Mouse (Mus musculus) embryonic facial prominence, embryonic 15.5 days (tissue): ENCODE data around the gene 4930402H24Rik. TPM values are rescaled to one million over a fixed set of nuclear protein-coding genes. Genes with fewer than 3 reads are reported as not detected.

Experiments used
- ATAC-seq: fragments of 200-750 bp; cut with Nextera tagmentation; 2 replicates; pipeline ENCODE4 v1.8.0; 2017; ENCODE audit warnings: low read depth, moderate TSS enrichment; ENCODE audit not compliant: insufficient number of reproducible peaks, low FRiP score, low TSS enrichment
- H3K27ac ChIP-seq: fragments of 300-500 bp; sonication (generic); replicated peaks from 2 replicates; pipeline ENCODE4 v1.5.1; 2015; ENCODE audit warnings: mild to moderate bottlenecking, inconsistent platforms
- H3K27me3 ChIP-seq: fragments of 300-500 bp; sonication (generic); 2 replicates; pipeline ENCODE4 v1.6.1; 2015; ENCODE audit warnings: inconsistent platforms
- H3K36me3 ChIP-seq: fragments of 300-500 bp; sonication (generic); 2 replicates; pipeline ENCODE4 v1.6.1; 2015; ENCODE audit warnings: mild to moderate bottlenecking, inconsistent platforms
- H3K4me1 ChIP-seq: fragments of 300-500 bp; sonication (generic); 2 replicates; pipeline ENCODE4 v1.6.1; 2015; ENCODE audit warnings: inconsistent platforms
- H3K4me2 ChIP-seq: fragments of 300-500 bp; sonication (generic); replicated peaks from 2 replicates; pipeline ENCODE4 v1.6.1; 2015; ENCODE audit warnings: mild to moderate bottlenecking, inconsistent platforms
- H3K4me3 ChIP-seq: fragments of 300-500 bp; sonication (generic); replicated peaks from 2 replicates; pipeline ENCODE4 v1.5.1; 2015; ENCODE audit warnings: mild to moderate bottlenecking, inconsistent platforms
- H3K9ac ChIP-seq: fragments of 300-500 bp; sonication (generic); 2 replicates; pipeline ENCODE4 v1.6.1; 2015; ENCODE audit warnings: inconsistent platforms
- H3K9me3 ChIP-seq: fragments of 300-500 bp; sonication (generic); replicated peaks from 2 replicates; pipeline ENCODE4 v1.6.1; 2016; ENCODE audit warnings: inconsistent platforms
- WGBS: fragments of 180-500 bp; shearing (Covaris S2); methylation state at CpG from one replicate; pipeline ENCODE4 v1.1.7; 2015; 5-methylcytosine and 5-hydroxymethylcytosine counted together
- polyA plus RNA-seq: library from polyadenylated mRNA; unstranded; fragments of >200 nt; fragmentation: Nextera tagmentation; extraction: Ambion mirVana; gene quantifications from 2 replicates; pipeline ENCODE4 v1.2.1, GENCODE M21; 2015

4930402H24Rik gene
- polyA plus RNA-seq, 1 experiment from 2014 or later, result 35.7 TPM

DNA sequence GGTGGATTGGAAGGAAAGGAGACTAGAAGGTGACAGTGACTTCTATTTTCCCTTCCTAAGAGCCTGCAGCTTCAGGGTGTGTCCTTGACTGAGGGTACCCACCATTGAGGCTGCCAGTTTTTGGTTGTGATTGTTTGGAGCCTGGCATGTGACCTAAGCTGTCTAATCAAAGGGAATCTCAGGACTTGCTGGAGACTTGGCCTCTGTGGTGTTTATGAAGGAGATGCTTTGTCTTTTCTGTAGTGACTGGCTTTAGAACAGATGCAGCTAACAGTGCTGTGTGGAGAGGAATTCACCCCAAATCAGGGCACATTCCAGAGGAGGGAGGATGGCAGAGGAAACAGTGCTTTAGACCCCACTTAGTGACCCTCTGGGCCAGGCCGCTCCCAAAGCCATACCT is 8.7 kb upstream of the 4930402H24Rik start:
- 65% methylated on average over 1 of the region's 1 CpGs for WGBS
- H3K36me3 ChIP-seq, result no peaks in the 10 kb centered on the region
- peak overlapping the region; percentile 51; the same call in 1 of the 2 replicates for H3K27ac ChIP-seq
- no peaks in the 10 kb centered on the region for H3K27me3 ChIP-seq
- no peaks in the 10 kb centered on the region for H3K9me3 ChIP-seq
- H3K4me1 ChIP-seq, result peaks cover 10% of the 10 kb centered on the region
- H3K9ac ChIP-seq, result no peak overlapping the region
- H3K4me2 ChIP-seq, result no peak overlapping the region
- ATAC-seq, result no peak
- no peak overlapping the region for H3K4me3 ChIP-seq

DNA sequence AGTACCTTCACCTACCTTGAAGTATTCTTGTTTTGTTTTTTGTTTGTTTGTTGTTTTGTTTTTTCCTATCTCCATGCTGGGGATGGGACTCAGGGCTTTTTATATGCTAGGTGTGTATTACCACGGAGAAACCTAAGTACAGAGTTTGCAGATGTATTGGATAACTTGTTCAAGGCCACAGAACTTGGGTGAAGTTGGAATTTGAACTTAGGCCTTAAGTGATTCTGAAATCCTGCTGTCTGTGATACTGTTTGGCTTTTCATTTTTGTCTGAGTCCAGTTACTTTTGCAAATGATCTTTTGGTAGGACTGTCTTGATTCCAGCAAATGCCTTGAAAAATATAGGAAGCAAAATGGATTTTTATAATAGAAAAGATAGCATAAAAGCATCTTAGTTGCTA is 5.5 kb upstream of the 4930402H24Rik start:
- Histone ChIP-seq H3K9ac (no peak overlapping the region), H3K4me2 (no peak overlapping the region), H3K4me3 (no peak overlapping the region), H3K27me3 (no peaks in the 10 kb centered on the region), H3K4me1 (peaks cover 25% of the 10 kb centered on the region), H3K36me3 (no peaks in the 10 kb centered on the region), H3K27ac (no peak overlapping the region), H3K9me3 (no peaks in the 10 kb centered on the region)
- ATAC-seq, result no peak
- WGBS, result 62% methylated on average over 1 of the region's 1 CpGs

DNA sequence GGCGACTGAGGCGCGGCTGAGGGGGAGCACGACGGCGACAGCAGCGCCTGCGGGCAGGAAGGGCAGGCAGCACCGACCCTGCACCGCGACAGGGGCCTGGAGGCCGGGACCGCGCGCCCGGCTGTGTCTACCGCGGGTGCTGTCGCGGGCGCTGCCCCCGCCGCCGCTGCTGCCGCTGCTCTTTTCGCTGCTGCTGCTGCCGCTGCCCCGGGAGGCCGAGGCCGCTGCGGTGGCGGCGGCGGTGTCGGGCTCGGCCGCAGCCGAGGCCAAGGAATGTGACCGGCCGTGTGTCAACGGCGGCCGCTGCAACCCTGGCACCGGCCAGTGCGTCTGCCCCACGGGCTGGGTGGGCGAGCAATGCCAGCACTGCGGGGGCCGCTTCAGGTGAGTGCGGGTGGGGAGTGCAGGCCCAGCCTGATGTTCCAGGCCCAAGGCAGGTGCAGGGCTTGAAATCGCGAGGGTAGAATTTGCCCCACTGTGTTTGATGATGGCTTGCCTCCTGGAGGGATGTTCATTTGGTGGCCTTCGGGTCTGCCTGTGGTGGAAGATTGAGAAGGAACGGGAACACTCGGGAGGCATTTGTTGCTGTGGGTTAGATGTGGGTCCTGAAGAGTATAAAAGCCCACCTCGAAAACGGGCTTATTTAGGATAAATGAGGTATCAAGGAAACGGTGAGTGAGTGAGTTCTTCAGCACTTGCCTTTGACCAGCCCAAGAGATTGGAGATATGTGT is 544 bp upstream of the 4930402H24Rik start:
- peaks cover 21% of the 10 kb centered on the region for H3K4me1 ChIP-seq
- peak overlapping the region; percentile 96 for H3K4me3 ChIP-seq
- no peaks in the 10 kb centered on the region for H3K9me3 ChIP-seq
- ATAC-seq, result peak; percentile 70; the same call in 1 of the 2 replicates
- 0 out of 2 replicates have a peak, but pooled peaks cover under 1% of the 10 kb centered on the region for H3K36me3 ChIP-seq
- H3K27ac ChIP-seq, result peak overlapping the region; percentile 84
- H3K4me2 ChIP-seq, result peak overlapping the region; percentile 72
- H3K9ac ChIP-seq, result peak overlapping the region; percentile 84
- H3K27me3 ChIP-seq, result no peaks in the 10 kb centered on the region
- WGBS, result under 1% methylated on average over 58 of the region's 58 CpGs

DNA sequence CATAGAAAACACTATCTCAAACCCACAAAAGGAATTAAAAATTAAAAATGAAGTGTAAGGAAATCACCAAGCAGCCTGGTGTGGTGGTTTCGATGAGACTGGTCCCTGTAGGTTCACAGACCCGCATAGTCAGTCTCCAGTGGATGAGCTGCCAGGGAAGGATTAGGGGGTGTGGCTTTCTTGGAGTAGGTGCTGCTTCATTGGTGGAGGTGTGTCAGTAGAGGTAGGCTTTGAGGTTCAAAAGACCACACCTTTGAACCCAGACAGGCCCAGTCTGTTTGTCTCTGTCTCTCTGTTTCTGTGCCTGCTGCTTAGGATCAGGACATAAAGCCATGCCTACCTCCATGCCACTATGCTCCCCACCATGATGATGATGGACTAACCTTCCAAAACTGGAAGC is 7.4 kb downstream of the 4930402H24Rik start:
- ATAC-seq, result no peak
- WGBS, result 84% methylated on average over 2 of the region's 2 CpGs

DNA sequence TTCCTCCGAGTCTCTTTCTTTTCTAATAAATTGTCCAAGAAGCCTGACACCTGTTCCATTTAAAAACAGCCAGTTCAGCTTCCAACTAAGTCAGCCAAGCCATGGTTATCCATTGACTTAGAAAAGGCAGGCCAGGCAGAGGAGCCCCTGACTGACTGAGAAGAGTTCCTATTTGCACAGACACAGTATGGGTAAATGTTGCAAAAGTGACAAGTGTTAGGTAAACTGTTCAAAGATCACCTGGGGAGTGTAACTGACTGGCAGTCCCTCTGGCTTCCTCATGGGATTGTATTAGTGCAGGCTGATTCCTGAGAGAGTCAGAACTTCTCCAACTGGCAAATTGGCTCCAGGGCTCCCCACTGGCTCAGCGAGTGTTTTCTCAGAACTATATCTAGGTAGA is 8.3 kb downstream of the 4930402H24Rik start:
- Histone ChIP-seq H3K27me3 (no peaks in the 10 kb centered on the region), H3K36me3 (0 out of 2 replicates have a peak, but pooled peaks cover 3% of the 10 kb centered on the region), H3K4me2 (no peak overlapping the region), H3K9ac (no peak overlapping the region), H3K9me3 (no peaks in the 10 kb centered on the region), H3K4me3 (no peak overlapping the region), H3K4me1 (no peaks in the 10 kb centered on the region), H3K27ac (no peak overlapping the region)
- WGBS, result 77% methylated on average over 2 of the region's 2 CpGs
- ATAC-seq, result no peak

More for the DNA sequence above, 7.4 kb downstream of the 4930402H24Rik start:
- Histone ChIP-seq H3K9me3 (no peaks in the 10 kb centered on the region), H3K27ac (no peak overlapping the region), H3K27me3 (no peaks in the 10 kb centered on the region), H3K4me3 (no peak overlapping the region), H3K9ac (no peak overlapping the region), H3K36me3 (0 out of 2 replicates have a peak, but pooled peaks cover 3% of the 10 kb centered on the region), H3K4me2 (no peak overlapping the region), H3K4me1 (no peaks in the 10 kb centered on the region)

DNA sequence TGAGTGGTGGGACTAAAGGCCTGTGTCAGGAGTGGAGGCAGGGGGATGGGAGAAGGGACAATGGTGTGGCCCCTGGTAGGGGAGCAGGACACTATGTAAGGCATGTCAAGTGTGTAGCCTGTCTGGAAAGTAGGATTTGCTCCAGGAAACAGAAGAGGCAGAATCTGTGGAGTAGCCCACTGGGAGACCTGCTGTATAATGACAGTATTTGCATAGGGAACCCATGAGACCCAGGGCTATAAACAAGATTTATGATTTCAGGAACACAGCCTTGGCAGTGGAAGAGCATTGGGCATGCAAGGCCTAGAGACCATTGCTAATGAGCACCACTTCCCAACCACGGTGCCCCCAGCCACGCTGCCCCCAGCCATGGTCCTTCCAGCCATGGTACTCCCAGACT is 9.3 kb downstream of the 4930402H24Rik start:
- Histone ChIP-seq H3K27ac (no peak overlapping the region), H3K36me3 (peaks cover 3% of the 10 kb centered on the region; the same call in 1 of the 2 replicates), H3K4me3 (no peak overlapping the region), H3K9ac (no peak overlapping the region), H3K27me3 (no peaks in the 10 kb centered on the region), H3K4me1 (no peaks in the 10 kb centered on the region), H3K9me3 (no peaks in the 10 kb centered on the region), H3K4me2 (no peak overlapping the region)
- ATAC-seq, result no peak
- 88% methylated on average over 2 of the region's 2 CpGs for WGBS

DNA sequence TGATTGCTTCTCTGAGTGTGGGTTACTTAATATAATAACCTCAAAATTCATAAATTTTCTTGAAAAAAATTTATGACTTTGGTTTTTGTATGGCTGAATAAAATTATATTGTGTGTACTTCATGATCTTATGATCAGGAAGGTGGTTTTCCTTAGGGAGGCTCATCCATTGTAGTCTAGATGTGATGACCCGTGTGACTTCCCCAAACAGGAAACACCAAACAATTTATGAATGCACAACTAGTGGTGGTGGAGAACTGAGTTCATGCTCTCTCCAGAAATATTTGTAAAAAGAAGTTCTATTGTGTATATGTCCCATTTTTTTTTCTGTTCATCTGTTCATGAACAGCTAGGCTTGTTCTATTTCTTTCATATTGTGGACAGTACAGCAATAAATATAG is 18.8 kb downstream of the 4930402H24Rik start:
- no peaks in the 10 kb centered on the region for H3K27me3 ChIP-seq
- H3K4me1 ChIP-seq, result no peaks in the 10 kb centered on the region
- H3K9ac ChIP-seq, result no peak overlapping the region
- ATAC-seq, result no peak
- H3K4me3 ChIP-seq, result no peak overlapping the region
- H3K9me3 ChIP-seq, result no peaks in the 10 kb centered on the region
- H3K36me3 ChIP-seq, result peaks cover 3% of the 10 kb centered on the region
- no peak overlapping the region for H3K27ac ChIP-seq
- WGBS, result 70% methylated on average over 1 of the region's 1 CpGs
- H3K4me2 ChIP-seq, result no peak overlapping the region

DNA sequence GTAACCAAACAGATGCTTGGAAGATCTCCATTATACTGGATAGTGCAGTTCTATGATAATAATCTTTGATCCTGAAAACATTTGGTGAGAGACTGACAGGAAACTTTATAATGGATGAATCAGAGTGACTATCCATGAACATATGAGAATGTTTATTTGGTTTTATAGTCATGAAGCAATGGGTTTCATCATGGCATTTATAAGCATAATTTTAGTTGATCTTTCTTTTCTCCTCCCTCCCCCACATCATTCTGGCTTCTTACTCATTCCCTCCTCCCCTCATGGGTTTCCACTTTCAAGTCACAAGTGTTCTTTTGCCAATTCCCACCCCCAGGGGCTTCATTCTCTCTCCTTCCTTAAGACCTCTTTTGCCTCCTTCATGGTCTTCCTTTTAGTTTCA is 19.2 kb downstream of the 4930402H24Rik start:
- Histone ChIP-seq H3K27me3 (no peaks in the 10 kb centered on the region), H3K9ac (no peak overlapping the region), H3K4me1 (no peaks in the 10 kb centered on the region), H3K36me3 (peaks cover 3% of the 10 kb centered on the region), H3K27ac (no peak overlapping the region), H3K9me3 (no peaks in the 10 kb centered on the region), H3K4me2 (no peak overlapping the region), H3K4me3 (no peak overlapping the region)
- ATAC-seq, result no peak

DNA sequence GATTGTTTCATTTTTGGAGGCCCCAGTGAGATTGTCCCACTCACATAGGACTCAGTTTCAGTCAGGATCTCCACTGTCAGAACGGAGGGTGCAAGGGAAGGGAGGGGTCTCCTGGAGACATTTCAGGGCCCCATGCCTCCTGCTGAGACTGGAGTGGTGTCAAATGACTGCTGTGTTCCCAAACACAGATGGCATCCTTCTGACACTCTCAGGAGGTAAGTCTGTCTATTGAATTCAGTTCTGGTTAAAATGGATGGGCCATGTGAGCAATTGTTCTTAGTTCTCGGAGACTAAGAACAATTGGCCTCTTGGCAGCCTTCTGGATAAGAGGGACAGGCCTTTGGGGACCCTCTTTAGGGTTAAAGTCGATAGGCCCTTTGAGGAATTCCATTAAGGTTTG is 28.8 kb downstream of the 4930402H24Rik start:
- Histone ChIP-seq H3K9ac (no peak overlapping the region), H3K27me3 (no peaks in the 10 kb centered on the region), H3K9me3 (no peaks in the 10 kb centered on the region), H3K36me3 (0 out of 2 replicates have a peak, but pooled peaks cover 5% of the 10 kb centered on the region), H3K4me2 (no peak overlapping the region), H3K27ac (no peak overlapping the region), H3K4me1 (no peaks in the 10 kb centered on the region), H3K4me3 (no peak overlapping the region)
- ATAC-seq, result no peak
- WGBS, result 42% methylated on average over 3 of the region's 3 CpGs

DNA sequence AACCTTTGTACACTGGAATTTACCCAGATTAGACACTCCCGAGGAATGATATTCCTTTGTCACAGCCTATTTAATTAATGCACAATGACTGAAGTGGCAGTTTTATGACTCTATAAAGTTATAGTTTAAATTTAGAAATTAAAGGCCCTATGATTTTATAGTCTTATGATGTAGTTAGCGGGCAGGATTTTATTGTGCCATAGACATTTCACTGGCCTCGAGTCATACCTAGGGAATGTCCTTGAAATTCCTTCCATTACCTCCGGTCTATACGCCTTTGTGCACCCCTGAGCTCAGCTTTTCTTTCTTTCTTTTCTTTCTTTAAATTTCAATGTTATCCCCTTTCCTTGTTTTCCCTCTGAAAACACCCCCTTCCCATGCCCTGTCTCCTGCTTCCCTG is 35.3 kb downstream of the 4930402H24Rik start:
- ATAC-seq, result no peak
- Histone ChIP-seq H3K27ac (no peak overlapping the region), H3K9me3 (no peaks in the 10 kb centered on the region), H3K9ac (no peak overlapping the region), H3K36me3 (no peaks in the 10 kb centered on the region), H3K4me2 (no peak overlapping the region), H3K4me3 (no peak overlapping the region), H3K27me3 (no peaks in the 10 kb centered on the region), H3K4me1 (no peaks in the 10 kb centered on the region)
- WGBS, result 92% methylated on average over 5 of the region's 5 CpGs

DNA sequence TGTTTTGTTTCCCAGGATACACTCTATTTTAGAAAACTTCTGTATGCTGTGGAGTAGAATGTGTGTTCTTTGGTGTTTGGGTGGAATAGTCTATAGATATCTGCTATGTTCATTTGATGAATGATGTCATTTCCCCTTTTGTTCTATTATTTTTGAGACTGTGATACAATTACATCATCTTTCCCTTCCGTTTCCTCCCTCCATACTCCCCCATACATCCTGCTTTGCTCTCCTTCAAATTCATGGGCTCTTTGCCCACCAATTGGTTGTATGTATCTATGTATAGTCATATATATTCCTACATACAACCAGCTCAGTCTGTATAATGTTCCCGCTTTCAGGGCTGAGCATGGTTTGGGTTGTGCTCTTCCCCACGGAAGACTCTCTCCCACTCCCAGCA is 44.1 kb downstream of the 4930402H24Rik start:
- ATAC-seq, result no peak

DNA sequence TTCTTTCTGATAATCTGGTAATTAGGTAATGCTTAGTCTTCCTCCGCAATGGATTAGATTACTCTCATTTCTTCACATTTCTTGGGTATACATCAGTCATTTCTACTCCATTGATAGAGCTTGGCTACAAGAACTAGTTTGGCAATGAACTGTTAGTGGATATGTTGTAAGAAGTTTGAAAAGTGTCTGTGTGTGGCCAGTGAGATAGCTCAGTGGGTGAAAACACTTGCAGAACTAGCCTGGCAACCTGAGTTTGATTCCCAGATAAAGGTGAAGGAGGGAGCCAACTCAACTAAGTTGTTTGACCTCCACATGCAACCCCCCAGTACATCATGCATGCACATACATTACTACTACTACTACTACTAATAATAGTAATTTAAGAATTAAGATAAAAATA is 53.2 kb downstream of the 4930402H24Rik start:
- H3K9me3 ChIP-seq, result no peaks in the 10 kb centered on the region
- no peak for ATAC-seq

More for the DNA sequence above, 44.1 kb downstream of the 4930402H24Rik start:
- Histone ChIP-seq H3K27me3 (no peaks in the 10 kb centered on the region), H3K9ac (no peak overlapping the region), H3K4me1 (no peaks in the 10 kb centered on the region), H3K4me2 (no peak overlapping the region), H3K36me3 (no peaks in the 10 kb centered on the region), H3K9me3 (no peaks in the 10 kb centered on the region), H3K27ac (no peak overlapping the region), H3K4me3 (no peak overlapping the region)
- WGBS, result 83% methylated on average over 3 of the region's 3 CpGs

More for the DNA sequence above, 53.2 kb downstream of the 4930402H24Rik start:
- H3K4me2 ChIP-seq, result no peak overlapping the region
- 81% methylated on average over 1 of the region's 1 CpGs for WGBS
- H3K4me3 ChIP-seq, result no peak overlapping the region
- no peaks in the 10 kb centered on the region for H3K4me1 ChIP-seq
- no peak overlapping the region for H3K27ac ChIP-seq
- H3K27me3 ChIP-seq, result no peaks in the 10 kb centered on the region
- H3K9ac ChIP-seq, result no peak overlapping the region
- no peaks in the 10 kb centered on the region for H3K36me3 ChIP-seq
